ENCODE assay signal across 23 mouse cellular contexts in genomic region chr2:181698241-181698640, GRCm38 (mm10). TPM values are rescaled to one million over a fixed set of nuclear protein-coding genes. Genes with fewer than 3 reads are reported as not detected.
A peak's percentile ranks its signal among the peaks of the same experiment; 100 is the strongest.
DNase-seq lines count a peak whose midpoint lies in the region; ATAC-seq and TF ChIP-seq lines count a peak whose summit lies in the region.
"Had no signal": no experiment of that assay in that cellular context is flagged by ENCODE, and none has a peak within 500 bp of the region (broad histone marks: within the 10 kb centered on the region; RNA-seq: fewer than 3 reads in every experiment).

Gene Lkaaear1, minus strand, starts transcription at chr2:181698442.

- no peak for TF ChIP-seq CTCF in testis, adult 2 months (IDR thresholded peaks at IDR 0.05; ENCODE audit: control insufficient read depth, insufficient read depth, insufficient replicate concordance, low read depth, low read length)
- no peak for TF ChIP-seq CTCF in intestine, postnatal 0 days (IDR thresholded peaks at IDR 0.05; ENCODE audit: low read depth)

- no peak within 1 kb of the TSS for H3K4me3 ChIP-seq in forebrain, embryonic 11.5 days (ENCODE audit: low read depth, low read length)
- H3K4me3 ChIP-seq in forebrain, embryonic 14.5 days (ENCODE audit: low read depth, low read length): no peak within 1 kb of the TSS
- H3K4me3 ChIP-seq in testis, adult 2 months (ENCODE audit: control insufficient read depth, low read depth, low read length): peak within 1 kb of the TSS; percentile 92
- no peak within 1 kb of the TSS for H3K4me3 ChIP-seq in intestine, postnatal 0 days (ENCODE audit: low read depth, low read length)
- H3K4me3 ChIP-seq: embryonic facial prominence, embryonic 15.5 days; erythroblast, embryonic 14.5 days; forebrain, embryonic 12.5 days; heart, adult 2 months; heart, embryonic 12.5 days; hindbrain, embryonic 10.5 days; intestine, embryonic 15.5 days had no signal

- no peaks in the 10 kb centered on the region for H3K9me3 ChIP-seq in forebrain, embryonic 11.5 days (ENCODE audit: control insufficient read depth, low read length)
- H3K9me3 ChIP-seq in forebrain, embryonic 14.5 days (replicated peaks; ENCODE audit: control insufficient read depth, low read length): no peaks in the 10 kb centered on the region
- no peaks in the 10 kb centered on the region for H3K9me3 ChIP-seq in intestine, postnatal 0 days (ENCODE audit: control insufficient read depth)
- H3K9me3 ChIP-seq: embryonic facial prominence, embryonic 15.5 days; forebrain, embryonic 12.5 days; heart, embryonic 12.5 days; hindbrain, embryonic 10.5 days; intestine, embryonic 15.5 days had no signal

- no peak for ATAC-seq in forebrain, embryonic 11.5 days (replicated peaks; ENCODE audit: low FRiP score)
- no peak for ATAC-seq in forebrain, embryonic 14.5 days
- no peak for ATAC-seq in intestine, postnatal 0 days
- ATAC-seq: intestine, embryonic 15.5 days; Patski had no signal

- H3K27ac ChIP-seq in forebrain, embryonic 11.5 days (ENCODE audit: low read depth, low read length): no peak within 1 kb of the TSS
- no peak within 1 kb of the TSS for H3K27ac ChIP-seq in forebrain, embryonic 14.5 days (ENCODE audit: low read depth, low read length)
- H3K27ac ChIP-seq in testis, adult 2 months (ENCODE audit: control insufficient read depth, insufficient read depth, low read depth, low read length): peak within 1 kb of the TSS; percentile 71
- no peak within 1 kb of the TSS for H3K27ac ChIP-seq in intestine, postnatal 0 days (ENCODE audit: low read depth, low read length)
- H3K27ac ChIP-seq: embryonic facial prominence, embryonic 15.5 days; forebrain, embryonic 12.5 days; heart, adult 2 months; hindbrain, embryonic 10.5 days; hindbrain, embryonic 14.5 days; intestine, embryonic 15.5 days had no signal

- H3K9ac ChIP-seq in forebrain, embryonic 11.5 days (ENCODE audit: low read length): no peak within 1 kb of the TSS
- H3K9ac ChIP-seq in forebrain, embryonic 14.5 days (ENCODE audit: low read length): no peak within 1 kb of the TSS
- no peak within 1 kb of the TSS for H3K9ac ChIP-seq in intestine, postnatal 0 days (ENCODE audit: low read depth, low read length)
- H3K9ac ChIP-seq: embryonic facial prominence, embryonic 15.5 days; forebrain, embryonic 12.5 days; heart, embryonic 12.5 days; hindbrain, embryonic 14.5 days; intestine, embryonic 15.5 days had no signal

- peak; percentile 45 for DNase-seq in forebrain, embryonic 11.5 days (ENCODE audit: low spot score)
- DNase-seq in forebrain, embryonic 14.5 days (ENCODE audit: low spot score): no peak
- no peak for DNase-seq in testis, postnatal 14 days (ENCODE audit: low spot score)
- peak; percentile 70 for DNase-seq in R1 (ENCODE audit: low read depth, low spot score)
- DNase-seq in urinary bladder, adult 18-20 months (ENCODE audit: low spot score in 2 of 2): no peak
- DNase-seq: adrenal gland, adult 2 months; adrenal gland, postnatal 25 days; cerebellum, adult 18-20 months; cerebellum, adult 9-11 months; embryo, embryonic 11 days; heart, adult 2 months had no signal

- no peaks in the 10 kb centered on the region; the same call in 1 of the 2 replicates for H3K4me1 ChIP-seq in forebrain, embryonic 11.5 days (replicated peaks; ENCODE audit: control insufficient read depth, insufficient read depth, low read length)
- H3K4me1 ChIP-seq in forebrain, embryonic 14.5 days (ENCODE audit: control insufficient read depth, insufficient read depth, low read length): peaks cover under 1% of the 10 kb centered on the region; the same call in 1 of the 2 replicates
- H3K4me1 ChIP-seq in testis, adult 2 months (ENCODE audit: control insufficient read depth, insufficient read depth, low read length): peaks cover 18% of the 10 kb centered on the region
- 0 out of 2 replicates have a peak, but pooled peaks cover under 1% of the 10 kb centered on the region for H3K4me1 ChIP-seq in intestine, postnatal 0 days (replicated peaks; ENCODE audit: control insufficient read depth, insufficient read depth, low read length)

- TF ChIP-seq POLR2A in testis, adult 2 months (IDR thresholded peaks at IDR 0.05; ENCODE audit: control insufficient read depth, low read depth, low read length): peak; percentile 77; the same call in 1 of the 2 replicates

- H3K4me2 ChIP-seq in forebrain, embryonic 11.5 days (ENCODE audit: low read depth, low read length, severe bottlenecking): no peak within 1 kb of the TSS
- H3K4me2 ChIP-seq in forebrain, embryonic 14.5 days (ENCODE audit: low read length): no peak within 1 kb of the TSS
- H3K4me2 ChIP-seq in intestine, postnatal 0 days (replicated peaks; ENCODE audit: low read depth): no peak within 1 kb of the TSS
- H3K4me2 ChIP-seq: embryonic facial prominence, embryonic 15.5 days; forebrain, embryonic 12.5 days; heart, embryonic 12.5 days; hindbrain, embryonic 14.5 days; intestine, embryonic 15.5 days had no signal

- H3K36me3 ChIP-seq in forebrain, embryonic 11.5 days (ENCODE audit: control insufficient read depth, insufficient read depth, low read length): no peaks in the 10 kb centered on the region
- no peaks in the 10 kb centered on the region for H3K36me3 ChIP-seq in forebrain, embryonic 14.5 days (ENCODE audit: control insufficient read depth, insufficient read depth, low read length)
- no peaks in the 10 kb centered on the region for H3K36me3 ChIP-seq in testis, adult 2 months (ENCODE audit: control insufficient read depth, insufficient read depth, low read length)
- H3K36me3 ChIP-seq in intestine, postnatal 0 days (ENCODE audit: control insufficient read depth, insufficient read depth): no peaks in the 10 kb centered on the region
- H3K36me3 ChIP-seq: embryonic facial prominence, embryonic 15.5 days; forebrain, embryonic 12.5 days; heart, embryonic 12.5 days; hindbrain, embryonic 10.5 days; intestine, embryonic 15.5 days had no signal

- WGBS in forebrain, embryonic 11.5 days: 44% methylated on average over 5 of the region's 5 CpGs
- WGBS in forebrain, embryonic 14.5 days: 51% methylated on average over 5 of the region's 5 CpGs
- 46% methylated on average over 5 of the region's 5 CpGs for WGBS in intestine, postnatal 0 days

- H3K27me3 ChIP-seq in forebrain, embryonic 11.5 days (ENCODE audit: control insufficient read depth, insufficient read depth, low read length): no peaks in the 10 kb centered on the region
- no peaks in the 10 kb centered on the region for H3K27me3 ChIP-seq in forebrain, embryonic 14.5 days (replicated peaks; ENCODE audit: control insufficient read depth, insufficient read depth, low read length)
- no peaks in the 10 kb centered on the region for H3K27me3 ChIP-seq in testis, adult 2 months (ENCODE audit: control insufficient read depth, insufficient read depth, low read length)
- no peaks in the 10 kb centered on the region for H3K27me3 ChIP-seq in intestine, postnatal 0 days (replicated peaks; ENCODE audit: control insufficient read depth, insufficient read depth, low read length)
- H3K27me3 ChIP-seq: embryonic facial prominence, embryonic 15.5 days; intestine, embryonic 15.5 days had no signal

RNA-seq across cellular contexts. Expression of gene Lkaaear1, which starts in this region (rescaled TPM):
- not detected in 2 replicates for polyA plus RNA-seq in forebrain, embryonic 11.5 days (2014; fragmentation: Nextera tagmentation; extraction: Ambion mirVana)
- polyA plus RNA-seq in forebrain, embryonic 14.5 days (2014; fragmentation: Nextera tagmentation; extraction: Ambion mirVana): not detected in 2 replicates
- 409 and 417 TPM in 2 replicates for polyA plus RNA-seq in testis, adult 2 months (2012; rRNA removed)
- polyA plus RNA-seq in intestine, postnatal 0 days (2015; fragmentation: Nextera tagmentation; extraction: Ambion mirVana): not detected in 2 replicates
- polyA plus RNA-seq: adrenal gland, adult 2 months; embryonic facial prominence, embryonic 11.5 days; embryonic facial prominence, embryonic 15.5 days; erythroblast, embryonic 14.5 days; forebrain, embryonic 12.5 days; heart, embryonic 12.5 days; heart, embryonic 16.5 days; hindbrain, embryonic 10.5 days; hindbrain, embryonic 14.5 days; intestine, embryonic 15.5 days; Patski had no signal

Comparison
In these comparisons a context has a peak if more than half of its experiments do, and no peak if none do; other contexts are left out.
1. RNA of gene Lkaaear1 (polyA plus RNA-seq): 409 to 417 TPM in testis, adult 2 months; not detected in forebrain, embryonic 11.5 days, not detected in forebrain, embryonic 14.5 days and not detected in intestine, postnatal 0 days; every median in the first group is over 100 times any median in the second.
2. Peak in DNase-seq in forebrain, embryonic 11.5 days; RNA of the gene not detected or under 1 TPM.